Mouse (Mus musculus): Measurements from ENCODE around the gene Zcchc17. TPM values are rescaled to one million over a fixed set of nuclear protein-coding genes. Genes with fewer than 3 reads are reported as not detected.

Gene Zcchc17
- polyA plus RNA-seq, 1 experiment: 24.0 TPM

DNA sequence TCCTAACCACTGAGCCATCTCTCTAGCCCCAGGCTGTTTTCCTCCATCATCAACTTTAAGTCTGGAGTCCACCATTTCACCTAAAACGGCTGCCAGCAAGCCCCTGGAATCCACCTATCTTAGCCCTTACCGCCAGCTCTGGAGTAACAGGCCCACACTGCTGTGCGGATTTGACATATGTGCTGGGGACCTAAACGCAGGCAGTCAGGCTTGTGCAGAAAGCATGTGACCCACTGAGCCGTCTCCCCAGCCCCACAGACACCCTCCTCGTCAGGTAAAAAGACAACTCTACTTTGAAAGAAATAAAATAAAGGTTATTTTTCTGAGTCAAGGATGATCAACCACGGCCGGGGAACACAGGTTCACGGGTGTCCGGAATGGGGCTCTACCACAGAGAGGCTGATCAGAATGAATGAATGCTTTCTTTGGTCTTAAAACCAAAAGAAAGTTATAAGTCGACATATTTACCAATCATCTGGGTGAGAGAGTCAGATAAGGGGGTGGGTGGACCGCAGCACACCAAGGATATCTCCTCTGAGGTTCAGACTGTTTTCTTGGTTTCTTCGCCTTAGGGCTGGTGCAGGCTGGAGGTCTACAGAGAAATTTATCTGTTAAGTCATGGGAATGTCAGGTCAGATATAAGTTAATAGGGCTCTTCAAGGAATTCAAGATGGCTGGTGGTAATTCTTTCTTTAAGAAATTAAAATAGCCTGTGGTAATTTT, 63.3 kb downstream of the Zcchc17 start:
- no peaks in the 10 kb centered on the region for H3K79me2 ChIP-seq (ENCODE audit: control insufficient read depth, insufficient read depth)
- no peak overlapping the region for H3K4me3 ChIP-seq
- no peak overlapping the region for H3ac ChIP-seq (ENCODE audit: control insufficient read depth, insufficient read length)
- TF ChIP-seq POLR2A (IDR thresholded peaks at IDR 0.05; ENCODE audit: insufficient read length, low read depth) (no peak), TCF12 (IDR thresholded peaks at IDR 0.05; ENCODE audit: insufficient read depth, poor library complexity, severe bottlenecking) (no peak), E2F4 (IDR thresholded peaks at IDR 0.05; ENCODE audit: insufficient read depth) (no peak), SRF (IDR thresholded peaks at IDR 0.05; ENCODE audit: control insufficient read depth, insufficient read length, low read depth) (no peak), CEBPB (IDR thresholded peaks at IDR 0.05; ENCODE audit: insufficient read depth, poor library complexity, severe bottlenecking) (no peak), REST (IDR thresholded peaks at IDR 0.05; ENCODE audit: insufficient read depth, insufficient read length) (no peak), POLR2AphosphoS2 (IDR thresholded peaks at IDR 0.05; ENCODE audit: insufficient read length, low read depth) (no peak), MAX (IDR thresholded peaks at IDR 0.05; ENCODE audit: low read depth) (no peak), MYOD1 (IDR thresholded peaks at IDR 0.05; ENCODE audit: control insufficient read depth in 1 of 3, insufficient read length in 2 of 3, low read depth in 2 of 3) (no peak), USF1 (IDR thresholded peaks at IDR 0.05; ENCODE audit: low read depth) (no peak), TCF3 (IDR thresholded peaks at IDR 0.05; ENCODE audit: insufficient read length, low read depth) (no peak), MYOG (IDR thresholded peaks at IDR 0.05; ENCODE audit: control insufficient read depth in 1 of 3, insufficient read depth in 1 of 3, insufficient read length in 2 of 3, low read depth in 2 of 3) (no peak)
- H3K27me3 ChIP-seq (ENCODE audit: control insufficient read depth, insufficient read depth, insufficient read length): no peaks in the 10 kb centered on the region
- H3K36me3 ChIP-seq (ENCODE audit: control insufficient read depth, insufficient read depth): no peaks in the 10 kb centered on the region
- no peak overlapping the region for H3K4me2 ChIP-seq (ENCODE audit: low read depth)

- Histone ChIP-seq H3K36me3 (ENCODE audit: control insufficient read depth, insufficient read depth) (no peaks in the 10 kb centered on the region), H3K4me2 (ENCODE audit: low read depth) (no peak overlapping the region), H3ac (ENCODE audit: control insufficient read depth, insufficient read length) (no peak overlapping the region), H3K27me3 (ENCODE audit: control insufficient read depth, insufficient read depth, insufficient read length) (no peaks in the 10 kb centered on the region), H3K79me2 (ENCODE audit: control insufficient read depth, insufficient read depth) (no peaks in the 10 kb centered on the region), H3K4me3 (no peak overlapping the region)
- TF ChIP-seq MAX (IDR thresholded peaks at IDR 0.05; ENCODE audit: low read depth) (no peak), CEBPB (IDR thresholded peaks at IDR 0.05; ENCODE audit: insufficient read depth, poor library complexity, severe bottlenecking) (no peak), POLR2A (IDR thresholded peaks at IDR 0.05; ENCODE audit: insufficient read length, low read depth) (no peak), TCF3 (IDR thresholded peaks at IDR 0.05; ENCODE audit: insufficient read length, low read depth) (no peak), POLR2AphosphoS2 (IDR thresholded peaks at IDR 0.05; ENCODE audit: insufficient read length, low read depth) (no peak), E2F4 (IDR thresholded peaks at IDR 0.05; ENCODE audit: insufficient read depth) (no peak), MYOD1 (IDR thresholded peaks at IDR 0.05; ENCODE audit: control insufficient read depth in 1 of 3, insufficient read length in 2 of 3, low read depth in 2 of 3) (no peak), TCF12 (IDR thresholded peaks at IDR 0.05; ENCODE audit: insufficient read depth, poor library complexity, severe bottlenecking) (no peak), MYOG (IDR thresholded peaks at IDR 0.05; ENCODE audit: control insufficient read depth in 1 of 3, insufficient read depth in 1 of 3, insufficient read length in 2 of 3, low read depth in 2 of 3) (no peak), REST (IDR thresholded peaks at IDR 0.05; ENCODE audit: insufficient read depth, insufficient read length) (no peak)
Observed at GRCm38 (mm10) chr4:130295047-130295745, 64.5 kb downstream of the Zcchc17 start.

DNA sequence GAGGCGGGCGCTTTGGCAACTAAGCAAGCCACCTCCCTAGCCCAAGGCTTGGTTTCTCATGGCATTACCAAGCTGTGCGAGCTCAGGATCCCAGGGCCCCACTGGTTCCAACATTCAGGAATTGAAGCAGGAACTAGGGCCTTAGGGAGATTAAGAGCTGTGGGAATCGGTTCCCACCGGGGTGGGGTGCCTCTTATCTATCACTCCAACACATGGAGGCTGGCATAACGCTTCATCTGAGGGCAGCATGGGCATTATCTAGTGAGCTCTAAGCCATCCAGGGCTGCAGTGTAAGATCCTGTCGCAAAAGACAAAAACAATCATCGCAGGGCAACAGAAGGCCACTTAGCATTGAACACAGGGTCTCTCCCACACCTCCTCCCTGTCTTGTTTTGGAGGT, 65.2 kb downstream of the Zcchc17 start:
- Histone ChIP-seq H3K4me3 (no peak overlapping the region), H3K79me2 (ENCODE audit: control insufficient read depth, insufficient read depth) (no peaks in the 10 kb centered on the region), H3K27me3 (ENCODE audit: control insufficient read depth, insufficient read depth, insufficient read length) (no peaks in the 10 kb centered on the region), H3K36me3 (ENCODE audit: control insufficient read depth, insufficient read depth) (no peaks in the 10 kb centered on the region), H3K4me2 (ENCODE audit: low read depth) (no peak overlapping the region), H3ac (ENCODE audit: control insufficient read depth, insufficient read length) (no peak overlapping the region)
- no peak for TF ChIP-seq TCF12 (IDR thresholded peaks at IDR 0.05; ENCODE audit: insufficient read depth, poor library complexity, severe bottlenecking)
- TF ChIP-seq REST (IDR thresholded peaks at IDR 0.05; ENCODE audit: insufficient read depth, insufficient read length): no peak
- no peak for TF ChIP-seq MYOG (IDR thresholded peaks at IDR 0.05; ENCODE audit: control insufficient read depth in 1 of 3, insufficient read depth in 1 of 3, insufficient read length in 2 of 3, low read depth in 2 of 3)
- TF ChIP-seq MYOD1 (IDR thresholded peaks at IDR 0.05; ENCODE audit: control insufficient read depth in 1 of 3, insufficient read length in 2 of 3, low read depth in 2 of 3): no peak
- no peak for TF ChIP-seq MAX (IDR thresholded peaks at IDR 0.05; ENCODE audit: low read depth)
- TF ChIP-seq SRF (IDR thresholded peaks at IDR 0.05; ENCODE audit: control insufficient read depth, insufficient read length, low read depth): no peak
- TF ChIP-seq CEBPB (IDR thresholded peaks at IDR 0.05; ENCODE audit: insufficient read depth, poor library complexity, severe bottlenecking): no peak
- no peak for TF ChIP-seq USF1 (IDR thresholded peaks at IDR 0.05; ENCODE audit: low read depth)
- no peak for TF ChIP-seq TCF3 (IDR thresholded peaks at IDR 0.05; ENCODE audit: insufficient read length, low read depth)
- TF ChIP-seq POLR2A (IDR thresholded peaks at IDR 0.05; ENCODE audit: insufficient read length, low read depth): no peak
- TF ChIP-seq POLR2AphosphoS2 (IDR thresholded peaks at IDR 0.05; ENCODE audit: insufficient read length, low read depth): no peak
- TF ChIP-seq E2F4 (IDR thresholded peaks at IDR 0.05; ENCODE audit: insufficient read depth): no peak

DNA sequence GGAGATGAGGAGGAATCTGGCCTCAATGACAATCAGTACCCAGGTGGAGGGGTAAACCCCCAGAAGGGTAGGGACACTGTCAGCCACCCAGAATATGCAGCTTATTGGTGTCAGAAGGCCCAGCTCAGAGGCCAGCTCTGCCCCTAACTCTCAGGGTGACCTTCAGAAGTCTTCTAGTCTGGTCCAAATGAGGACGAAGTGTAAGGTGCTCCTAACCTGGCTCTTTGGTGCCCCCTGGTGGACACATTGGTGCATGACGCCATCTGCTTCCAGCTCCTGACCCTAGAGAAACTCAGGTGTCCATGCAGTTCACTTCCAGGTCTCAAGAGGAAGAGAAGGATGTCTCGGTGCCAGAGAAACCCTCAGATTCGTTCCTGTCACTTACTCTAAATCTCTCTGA, 67.5 kb downstream of the Zcchc17 start:
- Histone ChIP-seq H3K27me3 (ENCODE audit: control insufficient read depth, insufficient read depth, insufficient read length) (no peaks in the 10 kb centered on the region), H3K4me3 (no peak overlapping the region), H3K4me2 (ENCODE audit: low read depth) (no peak overlapping the region), H3K79me2 (ENCODE audit: control insufficient read depth, insufficient read depth) (no peaks in the 10 kb centered on the region), H3ac (ENCODE audit: control insufficient read depth, insufficient read length) (no peak overlapping the region), H3K36me3 (ENCODE audit: control insufficient read depth, insufficient read depth) (no peaks in the 10 kb centered on the region)
- no peak for TF ChIP-seq MYOD1 (IDR thresholded peaks at IDR 0.05; ENCODE audit: control insufficient read depth in 1 of 3, insufficient read length in 2 of 3, low read depth in 2 of 3)
- TF ChIP-seq TCF3 (IDR thresholded peaks at IDR 0.05; ENCODE audit: insufficient read length, low read depth): no peak
- no peak for TF ChIP-seq SRF (IDR thresholded peaks at IDR 0.05; ENCODE audit: control insufficient read depth, insufficient read length, low read depth)
- no peak for TF ChIP-seq MYOG (IDR thresholded peaks at IDR 0.05; ENCODE audit: control insufficient read depth in 1 of 3, insufficient read depth in 1 of 3, insufficient read length in 2 of 3, low read depth in 2 of 3)
- no peak for TF ChIP-seq CEBPB (IDR thresholded peaks at IDR 0.05; ENCODE audit: insufficient read depth, poor library complexity, severe bottlenecking)
- TF ChIP-seq MAX (IDR thresholded peaks at IDR 0.05; ENCODE audit: low read depth): no peak
- TF ChIP-seq POLR2AphosphoS2 (IDR thresholded peaks at IDR 0.05; ENCODE audit: insufficient read length, low read depth): no peak
- no peak for TF ChIP-seq TCF12 (IDR thresholded peaks at IDR 0.05; ENCODE audit: insufficient read depth, poor library complexity, severe bottlenecking)
- no peak for TF ChIP-seq REST (IDR thresholded peaks at IDR 0.05; ENCODE audit: insufficient read depth, insufficient read length)
- TF ChIP-seq POLR2A (IDR thresholded peaks at IDR 0.05; ENCODE audit: insufficient read length, low read depth): no peak
- TF ChIP-seq USF1 (IDR thresholded peaks at IDR 0.05; ENCODE audit: low read depth): no peak
- no peak for TF ChIP-seq E2F4 (IDR thresholded peaks at IDR 0.05; ENCODE audit: insufficient read depth)

Measured in myocyte (in vitro differentiated cells).